Mouse (Mus musculus) embryonic stem cell, embryonic (primary cell): ENCODE measurements at regions not wholly inside any gene's neighbourhood (a gene's known extent, or its start where the extent isn't known, plus 50 kb on each side); places are given as distances from the start of the nearest gene placed in this dataset.

Experiments used
- CTCF ChIA-PET, 4 experiments: fragments of 300-600 bp in 2 of 4; fragments of 350-600 bp in 2 of 4; sonication (Branson Sonifier 250); formaldehyde crosslinking; loops; one replicate each; lab custom pipeline; 2022; ENCODE audit warnings: inconsistent platforms in 2 of 4; lab: Charles Lee
- POLR2A ChIA-PET, 4 experiments: fragments of 300-600 bp in 2 of 4; fragments of 350-600 bp in 2 of 4; sonication (Branson Sonifier 250); formaldehyde crosslinking; loops; one replicate each; lab custom pipeline; 2022; ENCODE audit warnings: antibody characterized with exemption in 4 of 4, inconsistent platforms in 1 of 4; lab: Charles Lee

GRCm38 (mm10) chr8:26872382-26872781 lies 104.7 kb upstream of the Zfp703 start:
- ChIA-PET POLR2A (no interaction called here), CTCF (no interaction called here)

GRCm38 (mm10) chr8:26872815-26873214 lies 104.3 kb upstream of the Zfp703 start:
- ChIA-PET CTCF (no interaction called here), POLR2A (interaction anchor here in 1 of 4 experiments (0.5 kb wide), 1 partner anchor 1124 kb away, joined by 9 read pairs; no protein-coding TSS in a partner anchor)

- CTCF ChIA-PET: interaction anchor here in 1 of 4 experiments (0.6 to 1.2 kb wide), 2 partner anchors 499 to 554 kb away, joined by 3 to 5 read pairs; no protein-coding TSS in a partner anchor
These were observed 96.9 kb upstream of the Zfp703 start for GRCm38 (mm10) chr8:26880177-26880576.

GRCm38 (mm10) chr8:26881268-26882120 lies 95.6 kb upstream of the Zfp703 start:
- CTCF ChIA-PET: no interaction called here

More at GRCm38 (mm10) chr8:26880177-26880576, 96.9 kb upstream of the Zfp703 start:
- POLR2A ChIA-PET: interaction anchor here in 2 of 4 experiments (0.6 to 1.8 kb wide), 4 partner anchors 35 to 387 kb away, joined by 3 to 7 read pairs (median 4); partner anchors contain the start of gene Zfp703 (in 1 of the 2)

GRCm38 (mm10) chr8:26882616-26883015 lies 94.5 kb upstream of the Zfp703 start:
- ChIA-PET POLR2A (no interaction called here), CTCF (no interaction called here)

More at GRCm38 (mm10) chr8:26881268-26882120, 95.6 kb upstream of the Zfp703 start:
- POLR2A ChIA-PET: interaction anchor here in 1 of 4 experiments (1.8 kb wide), 1 partner anchor 37 kb away, joined by 7 read pairs; no protein-coding TSS in a partner anchor

GRCm38 (mm10) chr8:26883285-26883684 lies 93.8 kb upstream of the Zfp703 start:
- CTCF ChIA-PET: no interaction called here
- POLR2A ChIA-PET: no interaction called here

- ChIA-PET POLR2A (no interaction called here), CTCF (interaction anchor here in 2 of 4 experiments (0.5 to 0.6 kb wide), 2 partner anchors 74 to 232 kb away, joined by 3 read pairs; no protein-coding TSS in a partner anchor)
These were observed 93.4 kb upstream of the Zfp703 start for GRCm38 (mm10) chr8:26883770-26884169.

GRCm38 (mm10) chr8:26884350-26884749 lies 92.8 kb upstream of the Zfp703 start:
- ChIA-PET POLR2A (interaction anchor here in 2 of 4 experiments (0.6 to 0.8 kb wide), 2 partner anchors 16 to 27 kb away, joined by 3 read pairs; no protein-coding TSS in a partner anchor), CTCF (interaction anchor here in 3 of 4 experiments (0.5 kb wide), 3 partner anchors 78 to 1695 kb away, joined by 3 to 5 read pairs (median 3); no protein-coding TSS in a partner anchor)

- CTCF ChIA-PET: no interaction called here
- POLR2A ChIA-PET: interaction anchor here in 1 of 4 experiments (0.6 kb wide), 1 partner anchor 19 kb away, joined by 3 read pairs; no protein-coding TSS in a partner anchor
These were observed 91.8 kb upstream of the Zfp703 start for GRCm38 (mm10) chr8:26885365-26885764.

GRCm38 (mm10) chr8:26886783-26887486 lies 90.2 kb upstream of the Zfp703 start:
- ChIA-PET CTCF (no interaction called here), POLR2A (no interaction called here)

GRCm38 (mm10) chr8:26887551-26887950 lies 89.6 kb upstream of the Zfp703 start:
- ChIA-PET POLR2A (no interaction called here), CTCF (no interaction called here)

- POLR2A ChIA-PET: no interaction called here
These were observed 89.1 kb upstream of the Zfp703 start for GRCm38 (mm10) chr8:26888050-26888449.

GRCm38 (mm10) chr8:26891881-26892280 lies 85.2 kb upstream of the Zfp703 start:
- ChIA-PET POLR2A (interaction anchor here in 1 of 4 experiments (0.9 kb wide), 1 partner anchor 10 kb away, joined by 3 read pairs; no protein-coding TSS in a partner anchor), CTCF (no interaction called here)

More at GRCm38 (mm10) chr8:26888050-26888449, 89.1 kb upstream of the Zfp703 start:
- CTCF ChIA-PET: no interaction called here

- ChIA-PET POLR2A (interaction anchor here in 1 of 4 experiments (0.9 kb wide), 1 partner anchor 9 kb away, joined by 3 read pairs; no protein-coding TSS in a partner anchor), CTCF (no interaction called here)
These were observed 84.7 kb upstream of the Zfp703 start for GRCm38 (mm10) chr8:26892380-26892779.

- ChIA-PET CTCF (no interaction called here), POLR2A (no interaction called here)
These were observed 81.3 kb upstream of the Zfp703 start for GRCm38 (mm10) chr8:26895867-26896266.

- ChIA-PET POLR2A (interaction anchor here in 1 of 4 experiments (0.7 kb wide), 1 partner anchor 114 kb away, joined by 3 read pairs; no protein-coding TSS in a partner anchor), CTCF (no interaction called here)
These were observed 73.8 kb upstream of the Zfp703 start for GRCm38 (mm10) chr8:26903289-26903688.

GRCm38 (mm10) chr8:26906257-26906656 lies 70.9 kb upstream of the Zfp703 start:
- ChIA-PET CTCF (no interaction called here), POLR2A (no interaction called here)

GRCm38 (mm10) chr8:26907347-26908170 lies 69.6 kb upstream of the Zfp703 start:
- ChIA-PET CTCF (no interaction called here), POLR2A (no interaction called here)
